Mouse (Mus musculus) heart, embryonic 10.5 days (tissue): ENCODE data around the gene Ebpl. TPM values are rescaled to one million over a fixed set of nuclear protein-coding genes. Genes with fewer than 3 reads are reported as not detected.

Experiments
- DNase-seq: peaks from one replicate; pipeline ENCODE4 v3.0.0-alpha.2; 2017; ENCODE audit warnings: low spot score
- H3K27ac ChIP-seq: fragments of 300-500 bp; sonication (generic); 2 replicates; pipeline ENCODE4 v1.5.1; 2016; ENCODE audit warnings: mild to moderate bottlenecking
- H3K27me3 ChIP-seq: fragments of 300-500 bp; sonication (generic); 2 replicates; pipeline ENCODE4 v1.6.1; 2016; ENCODE audit warnings: mild to moderate bottlenecking; ENCODE audit not compliant: poor library complexity, insufficient read depth, severe bottlenecking
- H3K36me3 ChIP-seq: fragments of 300-500 bp; sonication (generic); 2 replicates; pipeline ENCODE4 v1.6.1; 2016; ENCODE audit warnings: mild to moderate bottlenecking, moderate library complexity
- H3K4me1 ChIP-seq: fragments of 300-500 bp; sonication (generic); 2 replicates; pipeline ENCODE4 v1.6.1; 2016; ENCODE audit warnings: mild to moderate bottlenecking
- H3K4me3 ChIP-seq: fragments of 300-500 bp; sonication (generic); 2 replicates; pipeline ENCODE4 v1.5.1; 2016; ENCODE audit warnings: mild to moderate bottlenecking, moderate library complexity
- H3K9me3 ChIP-seq: fragments of 300-500 bp; sonication (generic); 2 replicates; pipeline ENCODE4 v1.6.1; 2016; ENCODE audit warnings: mild to moderate bottlenecking, moderate library complexity
- WGBS: fragments of 180-500 bp; shearing (Covaris S2); methylation state at CpG from one replicate; pipeline ENCODE4 v1.1.7; 2016; 5-methylcytosine and 5-hydroxymethylcytosine counted together
- polyA plus RNA-seq: library from polyadenylated mRNA; unstranded; fragments of >200 nt; fragmentation: Nextera tagmentation; extraction: Ambion mirVana; gene quantifications from 2 replicates; pipeline ENCODE4 v1.2.1, GENCODE M21; 2016

Ebpl gene
- polyA plus RNA-seq, 1 experiment from 2014 or later: 8.8 TPM

GRCm38 (mm10) chr14:61321200-61321599, 39.0 kb downstream of the Ebpl start:
- 82% methylated on average over 4 of the region's 4 CpGs for WGBS
- 0 out of 2 replicates have a peak, but pooled peaks cover 3% of the 10 kb centered on the region for H3K9me3 ChIP-seq

GRCm38 (mm10) chr14:61320765-61321164, 39.5 kb downstream of the Ebpl start:
- no peaks in the 10 kb centered on the region for H3K27me3 ChIP-seq
- no peak overlapping the region for H3K4me3 ChIP-seq
- H3K27ac ChIP-seq: no peak overlapping the region
- 82% methylated on average over 1 of the region's 1 CpGs for whole genome bisulfite sequencing
- DNase-seq: no peak
- no peaks in the 10 kb centered on the region for H3K36me3 ChIP-seq
- 0 out of 2 replicates have a peak, but pooled peaks cover 3% of the 10 kb centered on the region for H3K9me3 ChIP-seq
- H3K4me1 ChIP-seq: peaks cover 7% of the 10 kb centered on the region; the same call in 1 of the 2 replicates

More at GRCm38 (mm10) chr14:61321200-61321599, 39.0 kb downstream of the Ebpl start:
- DNase-seq: no peak
- no peak overlapping the region for H3K4me3 ChIP-seq
- H3K27ac ChIP-seq: no peak overlapping the region
- H3K4me1 ChIP-seq: peaks cover 7% of the 10 kb centered on the region; the same call in 1 of the 2 replicates
- no peaks in the 10 kb centered on the region for H3K27me3 ChIP-seq
- H3K36me3 ChIP-seq: no peaks in the 10 kb centered on the region

GRCm38 (mm10) chr14:61316861-61317260, 43.4 kb downstream of the Ebpl start:
- H3K9me3 ChIP-seq: no peaks in the 10 kb centered on the region
- H3K27ac ChIP-seq: no peak overlapping the region
- no peak for DNase-seq
- 22% methylated on average over 4 of the region's 4 CpGs for WGBS
- H3K27me3 ChIP-seq: no peaks in the 10 kb centered on the region
- H3K36me3 ChIP-seq: no peaks in the 10 kb centered on the region
- peaks cover 7% of the 10 kb centered on the region; the same call in 1 of the 2 replicates for H3K4me1 ChIP-seq
- H3K4me3 ChIP-seq: no peak overlapping the region

- H3K4me3 ChIP-seq: no peak overlapping the region
- H3K27ac ChIP-seq: no peak overlapping the region
- H3K27me3 ChIP-seq: no peaks in the 10 kb centered on the region
- H3K9me3 ChIP-seq: no peaks in the 10 kb centered on the region
- H3K36me3 ChIP-seq: no peaks in the 10 kb centered on the region
- WGBS: 64% methylated on average over 12 of the region's 12 CpGs
- H3K4me1 ChIP-seq: peaks cover 17% of the 10 kb centered on the region; the same call in 1 of the 2 replicates
- no peak for DNase-seq
Observed at GRCm38 (mm10) chr14:61310963-61311362, 49.3 kb downstream of the Ebpl start.

- 75% methylated on average over 7 of the region's 7 CpGs for WGBS
Observed at GRCm38 (mm10) chr14:61310036-61310772, 50.0 kb downstream of the Ebpl start.

GRCm38 (mm10) chr14:61309593-61309992, 50.6 kb downstream of the Ebpl start, which contains the start of gene Arl11:
Arl11 (plus strand) TSS chr14:61309753.
- WGBS: 52% methylated on average over 6 of the region's 6 CpGs
- Histone ChIP-seq H3K9me3 (no peaks in the 10 kb centered on the region), H3K4me3 (no peak within 1 kb of the TSS), H3K27me3 (no peaks in the 10 kb centered on the region), H3K36me3 (no peaks in the 10 kb centered on the region), H3K4me1 (peaks cover 17% of the 10 kb centered on the region; the same call in 1 of the 2 replicates), H3K27ac (no peak within 1 kb of the TSS)
- DNase-seq: no peak

More at GRCm38 (mm10) chr14:61310036-61310772, 50.0 kb downstream of the Ebpl start:
- Histone ChIP-seq H3K36me3 (no peaks in the 10 kb centered on the region), H3K4me3 (no peak overlapping the region), H3K27ac (no peak overlapping the region), H3K4me1 (peaks cover 17% of the 10 kb centered on the region; the same call in 1 of the 2 replicates), H3K9me3 (no peaks in the 10 kb centered on the region), H3K27me3 (no peaks in the 10 kb centered on the region)
- DNase-seq: no peak

GRCm38 (mm10) chr14:61303969-61304609, 56.1 kb downstream of the Ebpl start:
- 82% methylated on average over 4 of the region's 4 CpGs for WGBS
- no peaks in the 10 kb centered on the region for H3K36me3 ChIP-seq
- H3K4me1 ChIP-seq: no peaks in the 10 kb centered on the region
- H3K27ac ChIP-seq: no peak overlapping the region
- H3K27me3 ChIP-seq: no peaks in the 10 kb centered on the region
- H3K4me3 ChIP-seq: no peak overlapping the region
- no peak for DNase-seq
- H3K9me3 ChIP-seq: no peaks in the 10 kb centered on the region

- H3K4me1 ChIP-seq: no peaks in the 10 kb centered on the region
- H3K4me3 ChIP-seq: no peak overlapping the region
- H3K36me3 ChIP-seq: no peaks in the 10 kb centered on the region
- no peaks in the 10 kb centered on the region for H3K27me3 ChIP-seq
- DNase-seq: no peak
- WGBS: 67% methylated on average over 2 of the region's 2 CpGs
- no peaks in the 10 kb centered on the region for H3K9me3 ChIP-seq
- no peak overlapping the region for H3K27ac ChIP-seq
Observed at GRCm38 (mm10) chr14:61302428-61302827, 57.8 kb downstream of the Ebpl start.

- Histone ChIP-seq H3K4me1 (no peaks in the 10 kb centered on the region), H3K36me3 (no peaks in the 10 kb centered on the region), H3K27me3 (no peaks in the 10 kb centered on the region), H3K9me3 (no peaks in the 10 kb centered on the region), H3K4me3 (no peak overlapping the region), H3K27ac (no peak overlapping the region)
- no peak for DNase-seq
- 49% methylated on average over 2 of the region's 2 CpGs for WGBS
Observed at GRCm38 (mm10) chr14:61301323-61301722, 58.9 kb downstream of the Ebpl start.

- Histone ChIP-seq H3K9me3 (no peaks in the 10 kb centered on the region), H3K27me3 (no peaks in the 10 kb centered on the region), H3K27ac (no peak overlapping the region), H3K4me1 (no peaks in the 10 kb centered on the region), H3K4me3 (no peak overlapping the region), H3K36me3 (no peaks in the 10 kb centered on the region)
- DNase-seq: no peak
- WGBS: 85% methylated on average over 6 of the region's 6 CpGs
Observed at GRCm38 (mm10) chr14:61299810-61300209, 60.4 kb downstream of the Ebpl start.

GRCm38 (mm10) chr14:61294738-61295079, 65.5 kb downstream of the Ebpl start:
- DNase-seq: no peak
- Histone ChIP-seq H3K27me3 (no peaks in the 10 kb centered on the region), H3K9me3 (no peaks in the 10 kb centered on the region), H3K4me3 (no peak overlapping the region), H3K4me1 (no peaks in the 10 kb centered on the region), H3K27ac (no peak overlapping the region), H3K36me3 (no peaks in the 10 kb centered on the region)
- 18% methylated on average over 6 of the region's 6 CpGs for WGBS

GRCm38 (mm10) chr14:61293884-61294737, 66.1 kb downstream of the Ebpl start:
- Histone ChIP-seq H3K4me3 (no peak overlapping the region), H3K27me3 (no peaks in the 10 kb centered on the region), H3K27ac (no peak overlapping the region), H3K36me3 (no peaks in the 10 kb centered on the region), H3K4me1 (no peaks in the 10 kb centered on the region), H3K9me3 (no peaks in the 10 kb centered on the region)
- 48% methylated on average over 16 of the region's 16 CpGs for WGBS
- DNase-seq: no peak
